Mouse (Mus musculus) kidney, adult 11 months (tissue): Measurements from ENCODE around the gene Katnbl1.

ENCODE experiments used
- DNase-seq: peaks from one replicate; pipeline ENCODE4 v3.0.0; 2022

The Katnbl1 gene

DNA sequence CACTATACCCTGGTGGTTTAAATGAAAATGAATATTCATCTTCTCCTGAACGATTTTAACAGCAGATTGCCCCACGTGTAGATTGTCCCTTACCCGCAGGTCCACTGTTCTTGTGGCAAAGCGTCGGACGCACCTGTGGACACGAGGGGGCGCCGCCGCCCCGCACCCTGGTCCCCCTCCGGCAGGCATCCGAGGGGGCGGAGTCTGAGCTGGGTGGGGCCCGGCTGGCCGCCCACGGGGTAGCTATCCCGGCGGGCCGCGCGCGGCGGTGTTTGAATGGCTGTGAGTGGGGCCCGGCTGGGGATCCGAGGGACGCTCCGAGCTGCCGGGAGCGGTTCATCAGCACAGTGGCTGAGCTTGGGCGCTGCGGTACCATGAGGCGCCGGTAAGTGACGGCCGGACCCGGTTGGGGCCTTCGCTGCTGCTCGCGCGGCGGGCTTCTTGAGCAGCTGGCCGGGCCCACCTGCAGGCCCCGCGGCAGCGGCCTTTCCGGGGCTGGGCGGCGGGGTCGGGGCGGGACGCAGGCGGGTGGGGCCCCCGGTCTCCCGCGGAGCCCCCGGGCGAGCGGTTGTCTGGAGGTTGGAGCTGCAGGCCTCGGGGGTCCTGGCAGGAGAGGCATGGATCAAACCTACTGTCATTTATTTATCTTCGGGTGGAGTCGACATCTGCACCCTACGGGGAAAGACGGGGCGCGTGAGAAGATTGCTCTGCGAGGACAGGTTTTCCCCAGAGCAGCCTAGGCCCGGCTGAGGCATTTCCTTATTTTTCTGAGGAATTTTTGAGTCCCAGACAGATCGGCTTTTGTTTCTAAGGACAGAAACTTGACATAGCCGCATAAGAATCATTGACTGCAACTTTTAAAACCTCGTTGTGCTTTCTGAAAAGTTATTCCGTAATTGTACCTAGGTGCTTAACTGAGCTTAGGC is at the start of gene Katnbl1:
TSS of gene Katnbl1 (plus strand) at position 239 of the 926 bp plus-strand sequence.
- DNase-seq = peak; percentile 85

GRCm38 (mm10) chr2:112332051-112332898 is 46.7 kb upstream of the Katnbl1 start:
- DNase-seq = no peak

GRCm38 (mm10) chr2:112337211-112337610 is 41.8 kb upstream of the Katnbl1 start:
- no peak for DNase-seq

- DNase-seq = no peak
Measured at GRCm38 (mm10) chr2:112339736-112340135, 39.3 kb upstream of the Katnbl1 start.

GRCm38 (mm10) chr2:112341117-112341516 is 37.9 kb upstream of the Katnbl1 start:
- no peak for DNase-seq

- no peak for DNase-seq
Measured at GRCm38 (mm10) chr2:112348246-112348645, 30.8 kb upstream of the Katnbl1 start.

DNA sequence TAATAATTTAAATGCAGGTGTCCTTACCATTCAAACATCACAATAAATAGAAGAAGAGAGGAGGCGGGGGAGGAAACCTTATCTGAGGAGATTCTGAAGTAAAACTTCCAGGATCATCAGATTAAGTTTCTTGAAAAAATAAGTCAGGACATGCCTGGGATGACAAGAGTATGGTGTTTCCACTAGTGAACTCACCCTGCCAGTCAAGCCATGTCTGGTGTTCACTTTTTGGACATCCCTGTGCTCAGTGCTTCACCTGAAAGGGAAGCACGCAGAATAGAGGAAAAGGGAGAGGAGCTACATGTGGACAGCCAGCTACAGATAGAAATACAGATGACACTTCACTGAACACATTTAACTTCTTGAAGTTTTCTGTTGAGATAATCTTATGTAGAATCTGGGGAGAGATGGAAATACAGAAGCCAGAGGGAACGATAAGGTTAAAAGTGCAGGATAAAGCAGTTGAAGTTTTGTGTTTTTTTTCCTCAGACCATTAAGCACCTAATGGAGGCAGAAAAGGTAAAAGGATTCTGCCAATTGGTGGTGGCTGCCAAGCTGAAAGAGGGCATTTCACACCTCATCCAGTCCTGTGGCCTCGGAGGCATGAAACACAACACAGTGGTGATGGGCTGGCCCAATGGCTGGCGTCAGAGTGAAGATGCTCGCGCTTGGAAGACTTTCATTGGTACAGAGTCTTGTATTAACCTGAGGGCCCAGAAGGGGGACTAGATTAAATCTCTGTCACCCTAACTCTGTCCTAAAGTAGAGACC is 25.1 kb upstream of the Katnbl1 start:
- no peak for DNase-seq

- DNase-seq = no peak
Measured at GRCm38 (mm10) chr2:112359611-112360010, 19.4 kb upstream of the Katnbl1 start.

DNA sequence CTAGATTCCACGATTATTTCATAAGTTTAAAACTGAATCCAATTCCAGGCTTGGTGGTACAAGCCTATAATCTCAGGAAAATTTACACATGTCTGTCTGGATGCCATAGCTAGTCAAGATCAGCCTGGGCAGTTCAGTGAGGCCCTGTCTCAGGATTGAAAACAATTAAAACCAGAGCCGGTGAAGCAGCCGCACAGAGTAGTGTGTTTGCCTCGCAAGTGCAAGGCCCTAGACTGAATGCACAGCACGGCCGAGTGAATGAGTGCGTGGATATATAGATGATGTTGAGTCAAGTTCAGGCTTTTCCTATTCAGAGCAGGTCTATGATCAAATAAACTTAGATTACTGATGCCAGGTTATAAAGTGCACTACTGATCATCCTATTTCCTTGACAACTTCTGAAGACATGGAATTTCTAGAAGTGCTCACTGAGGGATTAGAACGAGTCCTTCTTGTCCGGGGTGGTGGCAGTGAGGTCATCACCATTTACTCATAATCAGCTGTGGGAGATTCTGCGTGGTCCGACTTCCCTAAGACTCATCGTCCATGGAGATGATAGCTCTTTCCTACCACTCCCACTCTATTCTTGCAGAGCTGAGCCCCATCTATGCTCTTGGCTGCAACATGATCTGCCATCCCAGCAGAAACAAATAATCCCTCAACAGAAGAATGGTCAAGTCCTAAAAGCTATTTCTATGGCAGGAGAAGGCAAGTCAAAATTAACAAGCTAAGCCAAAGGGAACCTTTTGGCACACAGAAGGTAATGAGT is 18.8 kb upstream of the Katnbl1 start:
- DNase-seq = no peak

GRCm38 (mm10) chr2:112360781-112361169 is 18.2 kb upstream of the Katnbl1 start:
- DNase-seq = no peak

GRCm38 (mm10) chr2:112367222-112367621 is 11.8 kb upstream of the Katnbl1 start:
- no peak for DNase-seq

DNA sequence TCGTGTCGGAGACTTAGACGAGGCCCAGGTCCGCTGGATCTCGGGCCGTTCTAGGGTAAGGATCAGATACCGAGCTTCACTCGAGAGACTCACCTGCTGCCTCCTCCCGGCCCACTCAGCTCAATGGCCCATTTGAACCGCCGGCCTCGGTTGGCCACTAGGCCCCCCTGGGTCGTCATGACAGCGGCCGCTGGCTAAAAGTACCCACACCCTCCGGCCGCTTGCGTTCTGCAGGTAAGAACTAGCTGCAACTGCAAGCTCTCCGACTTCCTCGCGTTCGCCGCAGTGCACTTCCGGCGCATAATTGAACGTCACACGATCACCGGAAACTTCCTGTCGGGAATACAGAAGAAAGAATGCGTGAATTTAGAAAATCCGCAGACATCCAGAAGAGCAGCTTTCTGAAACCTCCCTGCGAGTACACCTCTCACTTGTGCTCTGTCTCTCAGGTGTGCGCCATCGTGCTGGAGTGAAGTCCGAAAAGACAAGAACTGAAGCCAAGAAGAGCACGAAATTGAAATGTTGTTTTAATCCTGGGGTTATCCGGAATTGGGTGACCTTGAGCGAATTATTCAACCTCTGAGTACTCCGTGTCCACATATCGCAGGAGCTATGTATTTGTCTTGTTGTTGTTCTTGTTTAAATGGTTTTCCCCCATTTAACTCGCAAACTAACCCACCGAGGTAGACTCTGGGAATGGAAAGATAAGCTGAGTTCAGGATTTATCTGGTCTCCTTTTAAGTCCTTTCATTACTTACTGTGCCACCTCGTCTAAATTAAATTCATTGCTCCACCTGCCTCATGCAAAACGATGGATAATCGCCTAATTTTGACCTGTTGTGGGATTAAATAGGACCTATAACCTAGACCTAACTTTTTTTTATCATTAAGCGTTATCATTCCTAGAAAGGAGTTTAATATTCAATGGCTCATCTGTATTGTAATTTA is 11.0 kb upstream of the Katnbl1 start, which contains the start of gene Emc4:
TSS of gene Emc4 (minus strand) at position 302 of the 948 bp plus-strand sequence.
- peak; percentile 89 for DNase-seq

DNA sequence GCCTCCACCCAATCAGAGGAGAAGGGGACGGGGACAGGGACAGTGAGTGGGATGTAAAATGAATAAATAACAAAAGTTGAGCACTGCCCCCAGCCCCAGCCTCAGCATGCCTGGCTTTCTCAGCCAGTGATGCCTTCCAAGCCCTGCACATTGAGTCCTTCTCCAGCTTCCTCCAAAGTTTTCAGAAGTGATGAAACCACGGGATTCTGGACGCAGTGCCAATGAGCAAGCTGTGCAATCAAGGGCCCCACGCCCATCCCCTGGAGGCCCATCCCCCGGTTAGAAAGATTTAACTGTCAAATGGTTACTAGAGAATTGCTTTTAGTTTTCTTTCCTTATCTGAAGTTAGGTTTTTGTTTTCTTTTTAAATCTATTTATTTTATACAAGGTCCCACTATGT is 9.1 kb upstream of the Katnbl1 start:
- DNase-seq = no peak

DNA sequence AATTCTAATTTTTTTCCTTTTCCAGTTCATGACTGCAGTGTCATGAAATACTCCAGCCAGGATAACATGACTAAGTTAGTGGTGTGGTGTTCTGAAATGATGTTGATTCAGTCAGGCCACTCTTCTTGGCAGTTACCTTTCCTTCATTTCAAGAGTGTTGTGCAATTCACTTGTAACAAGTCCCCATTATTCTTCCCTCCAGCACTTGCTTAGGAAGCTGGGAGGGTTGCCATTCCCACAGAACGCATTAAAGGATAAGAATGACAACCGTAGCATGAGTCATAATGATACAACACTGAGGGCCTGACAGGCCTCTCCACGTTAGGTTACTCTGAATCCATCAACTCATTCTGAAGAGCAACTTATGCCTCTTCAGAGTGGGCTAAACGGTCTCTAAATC is 5.9 kb upstream of the Katnbl1 start:
- DNase-seq = no peak

GRCm38 (mm10) chr2:112374610-112375009 is 4.4 kb upstream of the Katnbl1 start:
- no peak for DNase-seq

DNA sequence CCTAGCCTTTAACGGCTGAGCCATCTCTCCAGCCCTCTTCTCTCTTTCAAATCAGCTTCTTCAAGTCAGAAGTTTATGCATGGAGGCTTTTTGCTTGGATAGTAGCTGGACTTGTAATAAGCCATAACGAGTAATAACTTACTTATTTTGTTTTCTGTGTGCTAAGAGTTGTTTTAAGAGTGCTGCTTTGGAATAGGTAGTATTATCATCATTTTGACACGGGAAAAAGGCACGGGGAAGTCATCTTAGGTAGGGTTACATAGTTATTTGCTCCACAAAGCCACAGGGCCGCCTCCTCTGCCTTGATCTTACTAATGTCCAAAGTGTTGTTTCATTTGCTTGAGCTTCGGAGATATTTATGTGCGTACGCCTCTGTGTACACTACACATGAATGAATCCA is 1.1 kb downstream of the Katnbl1 start:
- DNase-seq = no peak

DNA sequence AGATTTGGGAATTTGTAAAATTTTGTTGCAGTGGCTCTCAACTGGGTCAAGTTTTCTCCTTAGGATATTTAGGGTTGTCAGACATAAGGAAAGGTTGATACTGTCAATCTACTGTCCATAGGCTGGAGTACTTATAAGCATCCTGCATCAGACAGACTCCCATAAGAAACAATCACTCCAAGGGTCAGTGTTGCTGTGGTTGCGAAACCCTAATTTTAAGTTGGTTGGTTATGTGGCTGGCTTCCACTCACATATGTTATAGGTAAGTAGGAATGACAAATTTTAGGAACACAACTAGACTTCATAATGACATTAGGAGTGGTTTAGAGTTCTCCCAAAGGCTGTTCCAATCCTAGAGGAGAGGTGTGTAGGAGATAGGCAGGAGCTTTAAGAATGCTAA is 2.2 kb downstream of the Katnbl1 start:
- DNase-seq = no peak

DNA sequence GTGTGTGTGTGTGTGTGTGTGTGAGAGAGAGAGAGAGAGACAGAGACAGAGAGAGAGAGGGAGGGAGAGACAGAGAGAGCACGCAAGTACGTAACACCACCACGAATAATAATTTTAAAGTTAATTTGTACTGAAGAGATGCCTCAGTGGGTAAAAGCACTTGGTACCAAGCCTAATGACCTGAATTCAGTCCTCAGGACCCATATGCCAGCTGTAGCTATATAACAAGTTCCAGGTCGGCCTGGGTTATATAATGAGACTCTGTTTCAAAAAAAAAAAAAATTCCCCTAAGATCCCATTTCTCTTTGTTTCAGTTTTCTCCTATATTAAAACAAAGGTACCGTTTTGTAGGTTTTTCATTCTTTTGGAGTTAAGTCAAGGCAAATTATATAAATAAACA is 11.8 kb downstream of the Katnbl1 start:
- DNase-seq = no peak

GRCm38 (mm10) chr2:112391346-112392000 is 12.5 kb downstream of the Katnbl1 start:
- DNase-seq = no peak

- no peak for DNase-seq
Measured at GRCm38 (mm10) chr2:112392689-112393088, 13.7 kb downstream of the Katnbl1 start.
